Mouse (Mus musculus): ENCODE measurements around the gene Itsn1. TPM values are rescaled to one million over a fixed set of nuclear protein-coding genes. Genes with fewer than 3 reads are reported as not detected.

Gene Itsn1
- polyA plus RNA-seq, 1 experiment from 2014 or later, result 22.7 TPM

GRCm38 (mm10) chr16:91932843-91933518, 203.9 kb downstream of the Itsn1 start:
- 48% methylated on average over 9 of the region's 10 CpGs for WGBS
- Histone ChIP-seq H3K4me2 (no peak overlapping the region), H3K9ac (no peak overlapping the region), H3K27ac (no peak overlapping the region), H3K36me3 (peaks cover 18% of the 10 kb centered on the region), H3K27me3 (no peaks in the 10 kb centered on the region), H3K4me3 (no peak overlapping the region), H3K9me3 (no peaks in the 10 kb centered on the region), H3K4me1 (peaks cover 12% of the 10 kb centered on the region)
- ATAC-seq (ENCODE audit: insufficient number of reproducible peaks, low FRiP score, low TSS enrichment, low read depth), result no peak

GRCm38 (mm10) chr16:91935108-91935507, 206.0 kb downstream of the Itsn1 start:
- no peak for ATAC-seq (ENCODE audit: insufficient number of reproducible peaks, low FRiP score, low TSS enrichment, low read depth)
- no peak overlapping the region for H3K9ac ChIP-seq
- no peaks in the 10 kb centered on the region for H3K9me3 ChIP-seq

GRCm38 (mm10) chr16:91935726-91936125, 206.6 kb downstream of the Itsn1 start:
- ATAC-seq (ENCODE audit: insufficient number of reproducible peaks, low FRiP score, low TSS enrichment, low read depth), result no peak
- peaks cover under 1% of the 10 kb centered on the region; the same call in 1 of the 2 replicates for H3K4me1 ChIP-seq

More at GRCm38 (mm10) chr16:91935108-91935507, 206.0 kb downstream of the Itsn1 start:
- Histone ChIP-seq H3K36me3 (no peaks in the 10 kb centered on the region), H3K4me3 (no peak overlapping the region), H3K4me1 (peaks cover 7% of the 10 kb centered on the region), H3K27ac (no peak overlapping the region), H3K4me2 (no peak overlapping the region), H3K27me3 (no peaks in the 10 kb centered on the region)
- 41% methylated on average over 8 of the region's 8 CpGs for WGBS

GRCm38 (mm10) chr16:91936340-91937030, 207.4 kb downstream of the Itsn1 start:
- Histone ChIP-seq H3K27ac (no peak overlapping the region), H3K27me3 (no peaks in the 10 kb centered on the region), H3K36me3 (no peaks in the 10 kb centered on the region), H3K4me3 (no peak overlapping the region), H3K4me1 (no peaks in the 10 kb centered on the region), H3K9me3 (no peaks in the 10 kb centered on the region), H3K4me2 (no peak overlapping the region), H3K9ac (no peak overlapping the region)
- no peak for ATAC-seq (ENCODE audit: insufficient number of reproducible peaks, low FRiP score, low TSS enrichment, low read depth)
- 50% methylated on average over 10 of the region's 10 CpGs for WGBS

More at GRCm38 (mm10) chr16:91935726-91936125, 206.6 kb downstream of the Itsn1 start:
- Histone ChIP-seq H3K36me3 (no peaks in the 10 kb centered on the region), H3K9ac (no peak overlapping the region), H3K4me2 (no peak overlapping the region), H3K27ac (no peak overlapping the region), H3K9me3 (no peaks in the 10 kb centered on the region), H3K27me3 (no peaks in the 10 kb centered on the region), H3K4me3 (no peak overlapping the region)
- WGBS, result 40% methylated on average over 8 of the region's 8 CpGs

GRCm38 (mm10) chr16:91937281-91937680, 208.2 kb downstream of the Itsn1 start:
- Histone ChIP-seq H3K4me3 (no peak overlapping the region), H3K36me3 (no peaks in the 10 kb centered on the region), H3K27me3 (no peaks in the 10 kb centered on the region), H3K4me2 (no peak overlapping the region), H3K9ac (no peak overlapping the region), H3K9me3 (no peaks in the 10 kb centered on the region), H3K27ac (no peak overlapping the region), H3K4me1 (no peaks in the 10 kb centered on the region)
- WGBS, result 88% methylated on average over 11 of the region's 11 CpGs
- ATAC-seq (ENCODE audit: insufficient number of reproducible peaks, low FRiP score, low TSS enrichment, low read depth), result no peak

GRCm38 (mm10) chr16:91938141-91938540, 209.1 kb downstream of the Itsn1 start:
- H3K4me3 ChIP-seq, result no peak overlapping the region
- WGBS, result 72% methylated on average over 5 of the region's 5 CpGs
- H3K4me2 ChIP-seq, result no peak overlapping the region
- no peaks in the 10 kb centered on the region for H3K36me3 ChIP-seq
- H3K27ac ChIP-seq, result no peak overlapping the region
- no peak for ATAC-seq (ENCODE audit: insufficient number of reproducible peaks, low FRiP score, low TSS enrichment, low read depth)
- H3K4me1 ChIP-seq, result no peaks in the 10 kb centered on the region
- no peaks in the 10 kb centered on the region for H3K27me3 ChIP-seq
- no peaks in the 10 kb centered on the region for H3K9me3 ChIP-seq
- H3K9ac ChIP-seq, result no peak overlapping the region

- Histone ChIP-seq H3K4me2 (no peak overlapping the region), H3K4me3 (no peak overlapping the region), H3K9ac (no peak overlapping the region), H3K27me3 (no peaks in the 10 kb centered on the region), H3K9me3 (no peaks in the 10 kb centered on the region), H3K27ac (no peak overlapping the region), H3K36me3 (no peaks in the 10 kb centered on the region), H3K4me1 (no peaks in the 10 kb centered on the region)
- WGBS, result 57% methylated on average over 6 of the region's 6 CpGs
- no peak for ATAC-seq (ENCODE audit: insufficient number of reproducible peaks, low FRiP score, low TSS enrichment, low read depth)
These were observed 211.6 kb downstream of the Itsn1 start for GRCm38 (mm10) chr16:91940726-91941125.

GRCm38 (mm10) chr16:91942201-91942600, 213.1 kb downstream of the Itsn1 start:
- Histone ChIP-seq H3K27ac (no peak overlapping the region), H3K4me1 (no peaks in the 10 kb centered on the region), H3K27me3 (no peaks in the 10 kb centered on the region), H3K9me3 (no peaks in the 10 kb centered on the region), H3K4me3 (no peak overlapping the region), H3K4me2 (no peak overlapping the region), H3K36me3 (no peaks in the 10 kb centered on the region), H3K9ac (no peak overlapping the region)
- ATAC-seq (ENCODE audit: insufficient number of reproducible peaks, low FRiP score, low TSS enrichment, low read depth), result no peak
- 69% methylated on average over 14 of the region's 14 CpGs for whole genome bisulfite sequencing

- Histone ChIP-seq H3K36me3 (no peaks in the 10 kb centered on the region), H3K4me2 (no peak overlapping the region), H3K27me3 (no peaks in the 10 kb centered on the region), H3K4me1 (no peaks in the 10 kb centered on the region), H3K4me3 (no peak overlapping the region), H3K9me3 (no peaks in the 10 kb centered on the region), H3K27ac (no peak overlapping the region), H3K9ac (no peak overlapping the region)
- 82% methylated on average over 10 of the region's 10 CpGs for WGBS
- ATAC-seq (ENCODE audit: insufficient number of reproducible peaks, low FRiP score, low TSS enrichment, low read depth), result no peak
These were observed 217.2 kb downstream of the Itsn1 start for GRCm38 (mm10) chr16:91946261-91946660.

GRCm38 (mm10) chr16:91947093-91947492, 218.0 kb downstream of the Itsn1 start:
- Histone ChIP-seq H3K4me2 (no peak overlapping the region), H3K9ac (no peak overlapping the region), H3K4me3 (no peak overlapping the region), H3K27me3 (no peaks in the 10 kb centered on the region), H3K27ac (no peak overlapping the region), H3K9me3 (no peaks in the 10 kb centered on the region), H3K4me1 (no peaks in the 10 kb centered on the region), H3K36me3 (no peaks in the 10 kb centered on the region)
- 81% methylated on average over 11 of the region's 11 CpGs for WGBS
- ATAC-seq (ENCODE audit: insufficient number of reproducible peaks, low FRiP score, low TSS enrichment, low read depth), result no peak

- ATAC-seq (ENCODE audit: insufficient number of reproducible peaks, low FRiP score, low TSS enrichment, low read depth), result no peak
- Histone ChIP-seq H3K27me3 (no peaks in the 10 kb centered on the region), H3K4me1 (no peaks in the 10 kb centered on the region), H3K4me3 (no peak overlapping the region), H3K27ac (no peak overlapping the region), H3K36me3 (no peaks in the 10 kb centered on the region), H3K4me2 (no peak overlapping the region), H3K9ac (no peak overlapping the region), H3K9me3 (no peaks in the 10 kb centered on the region; the same call in 1 of the 2 replicates)
- WGBS, result 87% methylated on average over 4 of the region's 4 CpGs
These were observed 224.9 kb downstream of the Itsn1 start for GRCm38 (mm10) chr16:91953967-91954366.

GRCm38 (mm10) chr16:91954766-91955165, 225.7 kb downstream of the Itsn1 start:
- H3K27me3 ChIP-seq, result no peaks in the 10 kb centered on the region
- no peak overlapping the region for H3K4me2 ChIP-seq
- no peak overlapping the region for H3K27ac ChIP-seq
- ATAC-seq (ENCODE audit: insufficient number of reproducible peaks, low FRiP score, low TSS enrichment, low read depth), result no peak
- no peak overlapping the region for H3K9ac ChIP-seq
- no peak overlapping the region for H3K4me3 ChIP-seq
- H3K36me3 ChIP-seq, result no peaks in the 10 kb centered on the region
- 86% methylated on average over 8 of the region's 8 CpGs for whole genome bisulfite sequencing
- H3K4me1 ChIP-seq, result no peaks in the 10 kb centered on the region
- H3K9me3 ChIP-seq, result no peaks in the 10 kb centered on the region; the same call in 1 of the 2 replicates

Data from limb, embryonic 15.5 days (tissue).